Mouse (Mus musculus): ENCODE measurements at regions not wholly inside any gene's neighbourhood (a gene's known extent, or its start where the extent isn't known, plus 50 kb on each side); places are given as distances from the start of the nearest gene placed in this dataset.
A peak's percentile ranks its signal among the peaks of the same experiment; 100 is the strongest.
"Not testable (repeated sequence)": the region's sequence is repeated elsewhere in the genome, so short reads cannot be mapped to it uniquely, and the experiment has no call there.

DNA sequence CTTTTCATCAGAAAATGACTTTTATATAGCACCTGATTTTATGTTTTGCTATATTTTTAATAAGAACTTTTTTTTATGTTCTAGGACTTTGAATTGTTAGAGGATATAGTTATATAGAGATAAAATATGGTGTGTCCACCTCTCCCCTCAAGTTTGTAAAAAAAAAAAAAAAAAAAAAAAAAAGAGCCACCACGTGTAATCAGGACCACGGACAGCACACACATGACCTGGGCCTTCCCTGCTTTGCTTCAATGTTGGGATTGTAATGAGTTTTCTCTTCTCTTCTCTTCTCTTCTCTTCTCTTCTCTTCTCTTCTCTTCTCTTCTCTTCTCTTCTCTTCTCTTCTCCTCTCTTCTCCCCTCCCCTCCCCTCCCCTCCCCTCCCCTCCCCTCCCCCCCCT, 78.5 kb downstream of the 1700010I14Rik start:
- not testable (repeated sequence) for DNase-seq (ENCODE audit: low spot score in 2 of 2)

DNA sequence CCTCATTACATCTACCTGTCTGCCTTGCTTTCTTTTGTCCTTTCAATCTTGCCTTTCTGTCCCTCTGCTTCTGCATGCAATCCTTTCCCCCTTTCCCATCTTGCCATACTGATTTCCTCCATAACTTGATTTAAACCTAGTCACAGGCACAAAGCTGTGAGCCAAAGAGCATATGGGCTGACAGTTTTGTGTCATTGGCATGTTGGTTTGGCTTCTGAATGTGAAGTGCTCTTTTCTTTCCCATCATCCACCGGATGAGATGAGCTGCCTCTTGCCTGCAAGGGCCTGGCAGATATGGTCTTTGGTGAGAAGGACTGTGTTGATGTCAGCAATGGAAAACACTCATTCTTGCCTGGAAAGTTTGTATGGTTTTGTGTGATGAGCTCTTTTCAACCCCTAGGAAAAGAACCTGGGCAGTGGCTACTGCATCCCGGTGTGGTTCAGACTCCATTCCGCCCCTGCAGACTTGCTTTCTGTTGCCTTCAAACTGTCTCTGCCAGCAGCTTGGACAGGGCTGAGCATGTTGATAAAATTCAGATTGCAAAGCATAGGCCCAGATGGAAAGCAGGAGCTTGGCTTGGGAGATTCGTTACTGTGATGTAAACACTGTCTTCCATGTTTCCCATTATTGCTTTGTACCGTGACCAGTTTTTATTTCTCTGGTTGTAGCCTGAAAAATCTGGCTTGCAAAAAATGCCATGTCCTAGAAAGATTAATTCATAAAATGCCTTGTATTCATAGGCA, 80.9 kb downstream of the 1700010I14Rik start:
- DNase-seq (ENCODE audit: low spot score in 2 of 2) = no peak

DNA sequence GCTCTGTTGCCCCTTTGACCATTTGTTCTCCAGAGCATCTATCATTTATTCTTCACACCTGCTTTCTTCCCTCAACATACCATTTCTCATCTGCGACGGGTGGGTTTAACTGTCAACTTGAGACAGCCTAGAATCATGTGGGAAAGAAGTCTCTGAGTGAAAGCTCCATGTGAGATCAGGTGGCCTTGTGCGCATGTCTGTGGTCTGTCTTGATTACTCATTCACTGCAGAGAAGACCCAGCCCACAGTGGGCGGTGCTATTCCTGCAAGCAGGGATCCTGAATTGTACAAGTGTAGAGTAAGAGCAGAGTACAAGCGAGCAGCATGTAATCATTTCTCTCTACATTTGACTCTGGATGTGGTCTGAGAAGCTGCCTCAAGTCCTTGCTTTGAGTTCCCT, 95.5 kb downstream of the 1700010I14Rik start:
- DNase-seq (ENCODE audit: low spot score in 2 of 2) = no peak

DNA sequence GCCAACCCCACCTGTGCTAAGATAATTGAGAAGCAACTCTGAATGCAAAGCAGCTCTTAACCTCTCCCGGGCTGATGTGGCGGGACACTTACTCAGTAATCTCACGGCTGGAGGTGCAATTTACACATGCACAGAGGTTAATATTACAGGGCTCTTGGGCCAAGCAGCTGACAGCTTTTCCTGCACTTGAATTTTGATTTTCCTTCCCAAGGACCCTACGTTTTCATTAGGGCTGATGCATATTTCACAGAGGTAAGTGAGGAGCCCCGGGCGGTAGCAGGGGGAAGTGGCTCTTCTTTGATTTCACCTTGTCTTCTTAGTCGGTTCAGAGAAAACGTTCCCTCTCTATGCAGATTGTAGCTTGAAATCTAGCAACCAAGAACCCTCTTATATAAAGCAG, 139.7 kb downstream of the 1700010I14Rik start:
- DNase-seq (ENCODE audit: low spot score in 2 of 2) = no peak

- no peak for DNase-seq (ENCODE audit: low spot score in 2 of 2)
Measured at GRCm38 (mm10) chr17:9145605-9146223, 157.6 kb downstream of the 1700010I14Rik start.

- DNase-seq (ENCODE audit: low spot score in 2 of 2) = no peak
Measured at GRCm38 (mm10) chr17:9150654-9151053, 162.5 kb downstream of the 1700010I14Rik start.

GRCm38 (mm10) chr17:9162148-9162547, 174.0 kb downstream of the 1700010I14Rik start:
- no peak for DNase-seq (ENCODE audit: low spot score in 2 of 2)

DNA sequence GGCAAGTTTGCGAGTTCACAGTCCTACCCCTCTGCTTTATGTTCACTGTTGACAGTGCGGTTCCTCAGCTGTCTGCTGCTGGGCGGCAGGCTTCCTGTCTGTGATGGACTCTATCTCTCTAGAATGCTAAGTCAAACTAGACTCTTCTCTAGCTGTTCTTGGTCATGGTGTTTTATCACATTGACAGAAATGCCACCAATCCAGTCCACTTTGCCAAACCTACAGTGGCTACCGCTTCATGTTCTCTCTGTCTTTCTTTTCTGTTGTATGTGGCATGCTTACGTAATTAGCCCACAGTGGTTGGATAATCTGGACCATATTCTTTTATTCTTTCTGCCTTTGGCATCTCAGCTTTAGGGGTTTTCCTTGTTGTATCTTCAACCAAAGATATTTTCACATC, 174.5 kb downstream of the 1700010I14Rik start:
- no peak for DNase-seq (ENCODE audit: low spot score in 2 of 2)

- no peak for DNase-seq (ENCODE audit: low spot score in 2 of 2)
Measured at GRCm38 (mm10) chr17:9163285-9163684, 175.2 kb downstream of the 1700010I14Rik start.

DNA sequence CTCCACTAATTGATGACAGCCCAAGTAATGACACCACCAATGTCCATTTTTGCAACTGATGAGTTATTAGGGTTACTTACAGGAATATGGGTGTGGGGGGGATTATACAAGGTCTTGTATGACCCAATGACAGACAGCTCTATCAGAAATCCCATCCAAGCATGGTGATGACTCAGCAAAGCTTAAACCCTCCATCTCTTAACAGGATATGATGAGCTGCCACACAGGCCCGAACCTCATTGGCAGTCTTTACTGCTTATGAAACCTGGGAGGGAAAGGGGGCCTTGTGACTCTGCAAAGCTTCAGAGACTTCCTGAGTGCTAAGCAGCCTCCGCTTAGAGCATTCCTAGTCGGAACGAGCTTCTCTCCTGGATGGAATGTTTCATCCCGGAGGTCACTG, 176.4 kb downstream of the 1700010I14Rik start:
- DNase-seq (ENCODE audit: low spot score in 2 of 2) = no peak

DNA sequence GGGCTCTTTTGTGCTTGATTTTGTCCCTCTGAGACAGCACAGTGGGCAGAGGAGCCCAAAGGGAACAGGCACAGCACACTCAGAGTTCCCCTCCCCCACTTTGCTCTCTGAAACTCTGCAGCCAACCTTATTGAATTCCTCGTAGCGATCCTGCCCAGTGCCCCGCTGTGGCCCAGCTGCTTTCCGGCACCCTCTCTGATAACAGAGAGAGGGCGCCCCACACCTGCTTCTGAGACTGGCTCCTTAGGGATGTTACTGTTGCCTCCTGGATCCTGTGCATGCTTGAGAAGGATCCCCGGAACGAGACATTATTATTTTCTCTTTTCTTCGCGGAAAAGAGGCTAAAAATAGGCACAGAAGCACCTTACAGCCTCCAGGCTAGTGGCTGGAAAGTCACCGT, 179.0 kb downstream of the 1700010I14Rik start:
- peak; percentile 63 to 76 for DNase-seq (ENCODE audit: low spot score in 2 of 2)

GRCm38 (mm10) chr17:9167571-9168201, 179.6 kb downstream of the 1700010I14Rik start:
- DNase-seq (ENCODE audit: low spot score in 2 of 2) = peak; percentile 10 to 33

DNA sequence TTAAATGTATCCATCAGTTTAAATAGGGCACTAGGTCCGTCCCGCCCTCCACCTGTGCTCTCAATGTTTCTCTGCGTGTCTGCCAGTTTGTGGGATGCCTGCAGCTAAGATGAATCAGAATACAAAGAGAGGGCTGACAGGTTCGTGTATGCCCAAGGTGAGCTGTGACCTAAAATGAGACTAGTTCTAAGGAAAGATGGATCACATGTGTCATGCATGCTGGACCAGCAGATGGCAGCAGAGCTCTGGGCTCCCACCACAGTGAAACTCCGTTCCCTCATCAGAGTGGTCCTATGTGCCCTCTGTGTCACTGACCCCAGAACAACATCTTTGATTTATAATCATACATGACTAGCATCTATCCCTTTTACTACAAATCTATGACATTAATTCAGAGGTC, 180.3 kb downstream of the 1700010I14Rik start:
- DNase-seq (ENCODE audit: low spot score in 2 of 2) = peak; percentile 81 to 83

- peak; percentile 70 to 84 for DNase-seq (ENCODE audit: low spot score in 2 of 2)
Measured at GRCm38 (mm10) chr17:9169371-9169770, 181.2 kb downstream of the 1700010I14Rik start.

DNA sequence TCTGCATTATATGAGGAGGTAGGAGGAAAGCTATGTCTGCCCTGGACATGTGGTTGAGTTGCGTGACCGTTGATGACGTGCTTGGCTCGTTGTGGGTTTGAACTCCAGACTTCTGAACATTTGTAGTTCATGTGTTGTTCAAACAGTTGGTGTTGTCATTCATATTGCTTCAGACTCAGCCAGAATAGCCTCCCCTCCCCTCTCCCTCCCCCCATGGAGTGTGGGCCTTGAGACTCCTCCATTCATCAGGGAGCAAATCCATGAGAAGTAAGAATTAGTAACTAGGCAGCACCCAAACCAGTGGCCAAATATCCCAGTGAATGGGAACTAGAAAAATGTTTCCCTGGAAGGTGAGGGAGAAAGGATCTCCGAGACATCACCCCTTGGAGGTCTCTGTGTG, 209.0 kb downstream of the 1700010I14Rik start:
- DNase-seq (ENCODE audit: low spot score in 2 of 2) = no peak

DNA sequence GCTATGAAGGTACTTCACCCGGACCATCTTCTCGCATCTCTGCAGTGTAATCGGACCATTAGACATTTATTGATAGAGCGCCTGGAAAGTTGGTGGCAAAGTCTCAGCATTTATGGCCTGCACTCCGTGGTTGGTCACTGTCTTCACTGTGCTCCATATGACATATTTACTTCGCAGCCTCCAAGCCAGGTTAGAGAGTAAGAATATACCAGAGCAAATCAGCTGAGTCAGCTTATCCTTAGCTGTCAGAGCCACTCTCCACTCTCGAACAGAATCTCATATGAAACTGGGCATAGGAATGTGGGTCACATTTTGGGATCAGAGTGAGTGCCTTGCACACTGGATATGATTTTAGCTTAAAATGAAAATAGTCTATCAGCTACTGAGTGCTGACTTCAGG, 212.3 kb downstream of the 1700010I14Rik start:
- no peak for DNase-seq (ENCODE audit: low spot score in 2 of 2)

DNA sequence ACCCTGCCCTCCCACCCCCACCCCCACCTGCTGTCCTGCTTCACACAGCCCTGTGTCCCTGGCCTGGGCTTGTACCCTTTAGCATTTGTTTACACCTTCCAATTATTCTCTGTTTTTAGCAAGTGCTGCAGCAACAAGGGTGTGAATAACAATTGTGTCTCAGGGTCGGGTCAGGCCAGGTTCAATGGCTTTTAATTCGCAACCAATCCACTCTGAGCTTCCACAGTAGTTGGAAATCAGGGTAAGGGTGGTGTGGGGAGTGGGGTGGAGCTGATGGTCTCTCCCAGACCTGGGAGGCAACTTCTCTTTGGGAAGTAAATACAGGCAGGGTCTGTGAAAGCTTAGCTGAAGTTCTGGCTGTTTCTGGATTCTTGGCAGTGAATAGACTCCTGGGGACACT, 214.4 kb downstream of the 1700010I14Rik start:
- no peak for DNase-seq (ENCODE audit: low spot score in 2 of 2)

GRCm38 (mm10) chr17:9210626-9211025, 211.2 kb upstream of the Gm17728 start:
- DNase-seq (ENCODE audit: low spot score in 2 of 2) = no peak

GRCm38 (mm10) chr17:9223097-9223496, 198.8 kb upstream of the Gm17728 start:
- no peak for DNase-seq (ENCODE audit: low spot score in 2 of 2)

DNA sequence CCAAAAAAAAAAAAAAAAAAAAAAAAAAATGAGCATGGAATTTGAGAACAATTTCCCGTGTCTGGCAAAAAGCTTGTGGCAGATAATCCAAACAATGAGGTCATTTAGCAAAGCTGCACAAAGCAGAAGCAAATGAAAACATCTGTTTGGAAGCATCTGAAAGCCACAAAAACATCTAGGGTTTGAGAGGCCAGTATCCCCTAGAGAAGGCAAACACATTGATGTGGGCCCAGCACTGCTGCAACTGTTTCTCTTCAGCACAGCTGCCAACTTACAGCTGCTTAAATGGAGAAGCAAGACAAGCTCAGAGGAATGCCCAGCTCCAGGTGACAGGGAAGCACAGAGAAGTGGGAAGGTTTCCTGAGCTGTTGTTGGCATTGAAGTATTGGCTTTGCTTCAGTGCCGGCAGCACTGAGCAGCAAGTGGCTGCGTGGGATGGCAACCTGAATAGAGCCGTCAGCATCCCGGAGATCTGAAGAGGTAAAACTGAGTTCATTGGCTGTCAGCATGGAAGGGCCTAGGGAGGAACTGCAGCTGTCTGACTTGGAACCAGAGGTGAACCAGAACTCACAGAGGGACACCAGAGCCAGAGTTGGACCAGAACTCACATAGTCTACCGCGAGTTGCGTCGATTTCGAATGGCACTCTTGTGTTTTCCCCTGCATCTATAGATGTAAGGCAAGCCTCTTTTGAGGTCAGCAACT, 193.8 kb upstream of the Gm17728 start:
- DNase-seq (ENCODE audit: low spot score in 2 of 2) = peak; percentile 25 to 33

- DNase-seq (ENCODE audit: low spot score in 2 of 2) = peak in 1 of 2 experiments; percentile 39
Measured at GRCm38 (mm10) chr17:9235141-9235571, 186.7 kb upstream of the Gm17728 start.

Data from left cerebral cortex, adult 18-20 months (tissue).